Mouse (Mus musculus): ENCODE data around the gene 9430097D07Rik.

DNA sequence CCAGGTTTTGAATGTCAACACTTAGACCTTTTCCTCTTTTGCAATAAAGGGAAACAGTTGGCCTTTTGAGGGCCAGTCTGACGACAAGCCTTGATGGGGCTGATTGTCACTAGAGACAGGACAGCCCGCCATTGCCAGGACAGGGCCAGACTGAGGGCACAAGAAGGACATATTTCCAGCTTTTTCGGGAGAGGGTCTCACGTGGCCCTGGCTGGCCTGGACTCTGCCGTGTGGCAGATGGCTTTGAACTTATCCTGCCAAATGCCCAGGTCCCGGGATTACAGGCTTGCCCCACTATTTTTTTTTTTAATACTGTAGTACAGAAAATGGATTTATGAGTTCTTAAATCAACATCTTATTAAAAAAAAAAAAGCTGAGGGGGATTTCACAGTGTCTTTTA, 15.8 kb upstream of the 9430097D07Rik start:
- TF ChIP-seq POLR2A (IDR thresholded peaks at IDR 0.05; ENCODE audit: extremely low read depth, insufficient read depth, low read length) (no peak), CTCF (IDR thresholded peaks at IDR 0.05; ENCODE audit: low read depth, low read length) (no peak)

All from liver, adult 2 months (tissue).